Mouse (Mus musculus) forebrain, embryonic 16.5 days (tissue): ENCODE results near the gene Adora3. TPM values are rescaled to one million over a fixed set of nuclear protein-coding genes. Genes with fewer than 3 reads are reported as not detected.

ENCODE experiments used
- ATAC-seq: fragments of 200-750 bp; cut with Nextera tagmentation; 2 replicates; pipeline ENCODE4 v1.8.0; 2017; ENCODE audit warnings: mild to moderate bottlenecking, moderate library complexity
- H3K27ac ChIP-seq: fragments of 300-500 bp; sonication (generic); 2 replicates; pipeline ENCODE4 v1.5.1; 2014; ENCODE audit warnings: low read length, control low read depth
- H3K27me3 ChIP-seq: fragments of 300-500 bp; sonication (generic); replicated peaks from 2 replicates; pipeline ENCODE4 v1.6.1; 2014; ENCODE audit warnings: low read length; ENCODE audit not compliant: control insufficient read depth, insufficient read depth
- H3K36me3 ChIP-seq: fragments of 300-500 bp; sonication (generic); 2 replicates; pipeline ENCODE4 v1.6.1; 2014; ENCODE audit not compliant: control insufficient read depth, insufficient read depth
- H3K4me1 ChIP-seq: fragments of 300-500 bp; sonication (generic); replicated peaks from 2 replicates; pipeline ENCODE4 v1.6.1; 2014; ENCODE audit warnings: low read length; ENCODE audit not compliant: control insufficient read depth, insufficient read depth
- H3K4me2 ChIP-seq: fragments of 300-500 bp; sonication (generic); 2 replicates; pipeline ENCODE4 v1.6.1; 2014; ENCODE audit warnings: mild to moderate bottlenecking, low read length, control low read depth
- H3K4me3 ChIP-seq: fragments of 300-500 bp; sonication (generic); replicated peaks from 2 replicates; pipeline ENCODE4 v1.5.1; 2014; ENCODE audit warnings: mild to moderate bottlenecking, low read length, control low read depth
- H3K9ac ChIP-seq: fragments of 300-500 bp; sonication (generic); replicated peaks from 2 replicates; pipeline ENCODE4 v1.6.1; 2014; ENCODE audit warnings: low read depth, low read length, control low read depth
- H3K9me3 ChIP-seq: fragments of 300-500 bp; sonication (generic); 2 replicates; pipeline ENCODE4 v1.6.1; 2016; ENCODE audit warnings: low read length; ENCODE audit not compliant: control insufficient read depth
- WGBS: fragments of 180-500 bp; shearing (Covaris S2); extraction: QIAGEN DNeasy Blood & Tissue Kit; methylation state at CpG from one replicate; pipeline ENCODE4 v1.1.7; 2014; 5-methylcytosine and 5-hydroxymethylcytosine counted together
- polyA plus RNA-seq: library from polyadenylated mRNA; unstranded; fragments of >200 nt; fragmentation: Nextera tagmentation; extraction: Ambion mirVana; gene quantifications from 2 replicates; pipeline ENCODE4 v1.2.1, GENCODE M21; 2015

Adora3 gene
- polyA plus RNA-seq, 1 experiment from 2014 or later: 0.11 TPM

DNA sequence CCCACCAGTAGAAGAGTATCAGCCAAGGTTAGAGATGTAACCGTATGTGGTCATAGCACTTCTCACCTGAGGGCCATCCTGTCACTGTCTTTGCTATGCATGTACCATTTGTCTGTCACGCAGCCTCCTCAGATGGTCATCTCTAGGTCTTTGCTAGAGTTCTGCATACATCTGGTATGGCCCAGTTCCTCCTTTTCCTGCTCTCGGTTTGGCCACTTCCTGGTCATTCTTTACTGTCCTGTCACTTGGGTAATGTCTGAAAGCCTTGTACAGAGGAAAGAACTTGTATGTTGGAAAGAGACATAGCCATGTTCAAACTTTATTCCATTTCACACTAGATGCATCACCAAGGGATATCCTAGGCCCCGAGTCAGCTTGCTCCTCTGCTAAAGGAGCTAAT is 30.8 kb upstream of the Adora3 start:
- no peak overlapping the region for H3K4me2 ChIP-seq
- H3K27me3 ChIP-seq: no peaks in the 10 kb centered on the region
- no peaks in the 10 kb centered on the region for H3K4me1 ChIP-seq
- H3K4me3 ChIP-seq: no peak overlapping the region
- H3K27ac ChIP-seq: no peak overlapping the region
- no peaks in the 10 kb centered on the region for H3K36me3 ChIP-seq
- ATAC-seq: no peak
- H3K9ac ChIP-seq: no peak overlapping the region
- no peaks in the 10 kb centered on the region for H3K9me3 ChIP-seq
- 95% methylated on average over 4 of the region's 4 CpGs for WGBS

DNA sequence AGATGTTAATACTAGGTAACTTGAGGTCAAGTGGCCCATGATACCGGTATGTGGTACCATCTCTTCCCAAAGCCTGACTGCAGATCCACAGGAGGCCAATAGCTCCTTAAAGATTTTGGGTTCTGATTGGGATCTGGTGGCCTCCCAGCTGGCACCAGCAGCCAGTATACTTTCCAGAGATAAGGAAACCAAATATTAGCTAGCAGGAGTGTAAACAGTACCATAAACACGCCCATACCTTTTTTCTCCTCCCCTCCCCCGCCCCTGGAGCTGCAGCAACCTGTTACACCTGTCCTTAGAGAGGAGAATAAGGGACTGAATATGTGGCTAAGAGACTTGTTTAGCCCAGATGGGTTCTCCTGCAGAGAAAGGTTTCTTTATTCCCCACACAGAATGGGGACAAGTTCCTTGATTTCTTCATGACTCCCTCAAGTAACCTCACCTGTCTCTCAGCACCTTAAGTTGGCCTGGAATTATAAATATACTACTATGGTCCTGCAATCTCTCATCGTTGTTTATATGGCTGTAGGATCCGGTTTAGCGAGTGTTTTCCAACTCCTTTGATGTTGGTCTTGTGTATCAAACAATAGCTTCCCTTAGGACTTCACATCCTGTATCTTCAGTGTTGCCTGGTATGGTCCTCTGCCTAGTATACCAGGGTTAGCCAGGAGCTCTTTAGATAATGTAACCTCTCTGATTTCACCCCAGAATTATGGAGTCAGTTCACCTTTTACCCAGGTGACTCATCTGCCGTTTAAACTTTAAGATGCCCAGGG is 24.2 kb upstream of the Adora3 start:
- H3K9me3 ChIP-seq: no peaks in the 10 kb centered on the region
- WGBS: 83% methylated on average over 7 of the region's 7 CpGs
- no peaks in the 10 kb centered on the region for H3K36me3 ChIP-seq
- no peak overlapping the region for H3K4me2 ChIP-seq
- no peaks in the 10 kb centered on the region for H3K27me3 ChIP-seq
- H3K4me1 ChIP-seq: no peaks in the 10 kb centered on the region
- no peak overlapping the region for H3K4me3 ChIP-seq
- H3K9ac ChIP-seq: no peak overlapping the region
- ATAC-seq: no peak
- no peak overlapping the region for H3K27ac ChIP-seq

DNA sequence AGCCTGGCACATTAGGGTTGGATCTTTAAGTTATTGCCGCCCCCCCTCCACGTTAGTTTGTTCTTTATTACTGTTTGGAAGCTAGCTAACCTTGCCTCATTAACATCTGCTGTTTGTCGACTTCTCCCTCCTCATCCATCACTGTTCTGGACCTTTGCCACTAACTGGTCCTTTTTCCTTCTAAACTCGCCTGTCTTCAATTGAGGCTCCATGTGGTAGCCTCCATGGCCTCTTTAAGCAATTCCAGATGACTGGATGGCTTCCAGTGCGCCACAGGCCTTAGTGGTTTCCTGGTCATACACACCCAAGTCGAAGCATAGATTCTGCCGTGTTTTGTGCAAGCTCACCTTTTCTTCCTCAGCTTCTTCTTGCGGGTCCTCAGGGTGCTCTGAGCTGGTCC is 16.9 kb upstream of the Adora3 start:
- Histone ChIP-seq H3K27me3 (no peaks in the 10 kb centered on the region), H3K4me2 (no peak overlapping the region), H3K27ac (no peak overlapping the region), H3K36me3 (no peaks in the 10 kb centered on the region), H3K4me3 (no peak overlapping the region), H3K9me3 (no peaks in the 10 kb centered on the region), H3K9ac (no peak overlapping the region), H3K4me1 (no peaks in the 10 kb centered on the region)
- ATAC-seq: no peak
- WGBS: 78% methylated on average over 8 of the region's 8 CpGs

DNA sequence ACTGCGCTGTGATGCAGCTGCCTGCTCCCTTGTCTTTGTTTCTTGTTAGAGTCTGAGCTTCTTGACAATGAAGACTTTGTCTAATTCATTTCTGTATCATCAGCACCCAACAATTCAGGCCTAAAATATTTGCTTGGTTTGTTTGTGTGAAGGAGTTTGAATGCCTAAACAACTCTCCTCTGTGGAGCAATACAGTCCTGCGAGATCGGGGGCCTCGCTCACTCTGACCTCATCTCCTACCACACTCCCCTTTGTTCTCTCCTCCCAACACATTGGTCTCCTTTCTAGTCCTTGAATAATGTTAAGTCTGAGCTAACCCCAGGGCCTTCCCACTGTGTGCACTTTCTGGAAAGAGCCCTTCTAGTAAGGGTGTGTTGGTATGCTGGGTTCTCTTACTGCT is 15.9 kb upstream of the Adora3 start:
- no peak for ATAC-seq
- 42% methylated on average over 4 of the region's 4 CpGs for WGBS

DNA sequence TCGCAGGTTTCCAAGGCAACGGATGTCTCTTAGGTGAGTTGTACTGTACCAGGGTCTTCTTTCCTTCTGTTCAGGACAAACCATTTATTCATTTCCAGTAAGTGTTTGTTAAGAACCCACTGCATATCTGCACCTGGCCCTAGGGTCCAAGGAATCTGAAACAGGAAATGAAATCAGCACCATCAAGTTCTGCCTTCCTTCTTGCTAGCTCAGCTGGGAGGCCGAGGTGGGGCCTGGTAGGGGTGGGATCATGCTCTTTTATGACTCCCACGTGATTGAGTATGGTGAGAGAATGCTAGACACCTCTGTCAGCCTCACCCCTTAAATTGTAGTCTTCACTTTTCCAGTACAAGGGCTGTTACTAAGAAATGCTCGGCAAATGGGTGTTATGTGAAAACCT is 13.1 kb upstream of the Adora3 start:
- Histone ChIP-seq H3K4me2 (no peak overlapping the region), H3K9me3 (no peaks in the 10 kb centered on the region), H3K36me3 (no peaks in the 10 kb centered on the region), H3K27ac (no peak overlapping the region), H3K27me3 (no peaks in the 10 kb centered on the region), H3K4me3 (no peak overlapping the region), H3K9ac (no peak overlapping the region), H3K4me1 (no peaks in the 10 kb centered on the region)
- no peak for ATAC-seq
- WGBS: 75% methylated on average over 5 of the region's 5 CpGs

More for the DNA sequence above, 15.9 kb upstream of the Adora3 start:
- H3K36me3 ChIP-seq: no peaks in the 10 kb centered on the region
- no peak overlapping the region for H3K9ac ChIP-seq
- H3K4me2 ChIP-seq: no peak overlapping the region
- no peaks in the 10 kb centered on the region for H3K4me1 ChIP-seq
- no peaks in the 10 kb centered on the region for H3K9me3 ChIP-seq
- H3K27ac ChIP-seq: no peak overlapping the region
- H3K27me3 ChIP-seq: no peaks in the 10 kb centered on the region
- H3K4me3 ChIP-seq: no peak overlapping the region

DNA sequence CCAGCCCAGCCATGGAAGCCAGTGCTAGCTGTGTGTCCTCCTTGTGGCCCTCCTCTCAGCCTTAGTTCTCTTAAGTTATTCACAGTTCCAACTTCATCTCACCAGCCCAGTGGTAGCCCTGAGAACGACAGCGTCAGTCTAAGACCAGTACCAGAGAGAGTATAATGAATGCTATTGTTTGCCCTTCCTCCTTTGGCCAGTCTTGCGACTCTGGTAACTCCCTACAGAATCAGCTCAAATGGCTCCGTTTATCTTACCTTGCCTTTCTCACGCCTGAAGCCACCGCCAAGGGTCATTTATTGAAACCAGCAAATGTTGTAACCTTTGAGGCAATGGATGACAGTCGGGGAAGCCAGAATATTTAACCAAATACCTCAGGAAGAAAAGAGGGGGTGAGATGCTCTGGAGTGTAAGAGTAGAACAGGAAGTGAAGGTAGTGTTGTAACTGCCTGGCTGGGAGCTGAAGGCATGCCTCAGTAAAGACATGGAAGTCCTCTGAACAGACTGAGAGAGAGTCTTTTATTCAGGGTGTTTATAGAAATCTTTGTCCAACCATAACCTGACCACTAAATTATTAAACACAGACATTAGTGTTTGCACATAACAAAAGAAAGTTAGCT is 8.8 kb upstream of the Adora3 start:
- ATAC-seq: no peak
- Histone ChIP-seq H3K9ac (no peak overlapping the region), H3K9me3 (no peaks in the 10 kb centered on the region), H3K27ac (no peak overlapping the region), H3K4me1 (no peaks in the 10 kb centered on the region), H3K27me3 (no peaks in the 10 kb centered on the region), H3K4me2 (no peak overlapping the region), H3K36me3 (no peaks in the 10 kb centered on the region), H3K4me3 (no peak overlapping the region)
- 38% methylated on average over 7 of the region's 7 CpGs for WGBS

DNA sequence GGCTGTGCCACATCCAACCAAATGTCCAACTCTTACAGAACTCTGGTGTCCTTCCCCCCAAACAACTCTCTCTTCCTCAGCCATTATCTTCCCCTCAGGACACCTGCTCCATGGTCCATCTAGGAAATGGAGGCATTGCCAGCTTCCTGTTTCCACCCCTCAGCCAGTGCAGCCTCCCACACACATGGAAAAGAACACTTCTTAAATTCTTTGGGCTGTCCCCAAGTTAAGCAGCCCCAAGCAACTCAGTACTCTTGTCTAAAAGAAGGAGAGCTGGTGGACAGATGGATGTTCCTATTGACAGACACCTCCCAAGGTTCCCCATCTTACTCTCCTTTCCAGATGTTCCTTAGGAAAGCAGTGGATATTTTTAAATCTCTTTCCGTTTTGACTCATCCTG is 6.5 kb upstream of the Adora3 start:
- Histone ChIP-seq H3K27me3 (no peaks in the 10 kb centered on the region), H3K4me3 (no peak overlapping the region), H3K27ac (no peak overlapping the region), H3K9ac (no peak overlapping the region), H3K4me2 (no peak overlapping the region), H3K36me3 (no peaks in the 10 kb centered on the region), H3K4me1 (no peaks in the 10 kb centered on the region), H3K9me3 (no peaks in the 10 kb centered on the region)
- no peak for ATAC-seq
- WGBS: 80% methylated on average over 1 of the region's 1 CpGs

DNA sequence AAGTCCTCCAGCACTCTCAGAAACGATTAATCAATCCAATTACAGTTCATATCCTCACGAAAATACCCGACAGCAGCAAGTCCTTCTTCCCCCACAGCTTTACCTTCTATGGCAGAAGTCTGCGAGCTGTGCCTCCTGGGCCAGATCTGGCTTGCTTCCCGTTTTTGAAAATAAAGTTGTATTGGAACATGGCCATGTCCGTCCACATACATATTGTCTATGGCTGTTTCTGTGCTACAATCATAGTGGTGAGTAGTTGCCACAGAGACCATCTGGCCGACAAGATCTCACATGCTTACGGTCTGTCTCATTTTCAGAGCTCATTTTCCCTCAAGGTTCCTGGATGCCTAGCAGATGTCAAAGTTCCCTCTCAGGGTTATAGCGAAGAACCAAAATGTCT is 5.5 kb upstream of the Adora3 start:
- WGBS: 73% methylated on average over 9 of the region's 9 CpGs
- Histone ChIP-seq H3K9ac (no peak overlapping the region), H3K4me3 (no peak overlapping the region), H3K4me1 (no peaks in the 10 kb centered on the region), H3K27ac (no peak overlapping the region), H3K27me3 (no peaks in the 10 kb centered on the region), H3K4me2 (no peak overlapping the region), H3K36me3 (no peaks in the 10 kb centered on the region), H3K9me3 (no peaks in the 10 kb centered on the region)
- ATAC-seq: no peak

DNA sequence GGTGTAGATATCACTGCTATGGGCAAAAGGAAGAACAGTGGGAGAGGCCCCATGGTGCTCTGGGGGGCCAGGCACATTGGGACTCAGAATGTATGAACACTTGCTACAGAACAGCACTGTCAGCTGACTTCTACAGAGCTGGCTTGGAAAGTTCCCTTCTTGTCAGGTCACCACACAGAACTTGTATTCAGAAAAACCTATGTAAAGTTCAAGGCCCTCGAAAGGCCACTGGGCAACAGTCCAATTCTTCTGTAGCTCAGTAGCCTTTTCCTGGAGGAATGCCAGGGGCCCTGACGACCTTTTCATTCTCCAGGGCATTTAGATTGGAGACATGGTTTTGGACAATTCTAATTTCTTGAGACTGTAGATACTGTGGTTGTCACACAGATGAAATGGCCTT is 2.5 kb upstream of the Adora3 start:
- H3K27ac ChIP-seq: no peak overlapping the region
- H3K4me2 ChIP-seq: no peak overlapping the region
- peaks cover 9% of the 10 kb centered on the region for H3K4me1 ChIP-seq
- H3K4me3 ChIP-seq: no peak overlapping the region
- WGBS: 20% methylated on average over 2 of the region's 2 CpGs
- H3K9me3 ChIP-seq: no peaks in the 10 kb centered on the region
- no peaks in the 10 kb centered on the region for H3K27me3 ChIP-seq
- no peak for ATAC-seq
- no peaks in the 10 kb centered on the region for H3K36me3 ChIP-seq
- H3K9ac ChIP-seq: no peak overlapping the region
